Mouse (Mus musculus): ENCODE measurements around the gene Utrn.

DNA sequence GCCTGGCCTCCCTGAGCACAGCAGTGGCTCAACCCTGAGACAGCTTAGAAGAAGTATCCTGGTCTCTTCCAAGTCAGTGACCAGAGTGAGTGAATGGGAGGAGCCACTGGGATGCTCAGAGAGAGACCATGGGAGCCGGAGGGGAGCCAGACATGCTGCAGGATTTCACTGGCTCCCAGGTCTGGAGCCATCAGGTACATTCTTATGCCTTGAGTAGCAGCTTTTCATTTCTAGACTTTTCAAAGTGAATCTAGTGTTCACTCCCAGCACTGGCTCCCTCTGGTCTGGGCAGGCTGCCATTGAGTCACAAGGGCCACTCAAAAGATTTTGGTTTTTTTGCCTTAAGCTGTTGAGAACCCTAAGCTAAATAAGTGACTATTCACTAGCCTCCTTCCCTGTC, 31.5 kb downstream of the Utrn start:
- TF ChIP-seq CTCF (IDR thresholded peaks at IDR 0.05; ENCODE audit: extremely low read depth, insufficient read depth, insufficient read length, insufficient replicate concordance) = no peak
- no peak for TF ChIP-seq POLR2A (IDR thresholded peaks at IDR 0.05; ENCODE audit: low read depth, low read length)

Data from spleen, adult 2 months (tissue).